Mouse (Mus musculus) ovary, postnatal 36 days (tissue): Measurements from ENCODE around the gene Fam78b.

Experiments used
- DNase-seq: peaks from one replicate; pipeline ENCODE4 v3.0.0; 2022; ENCODE audit warnings: low spot score, mixed read lengths

The Fam78b gene

GRCm38 (mm10) chr1:167094589-167095148 lies 93.5 kb downstream of the Fam78b start:
- DNase-seq = no peak

GRCm38 (mm10) chr1:167098741-167099140 lies 97.5 kb downstream of the Fam78b start:
- DNase-seq = no peak

- DNase-seq = no peak
Observed at GRCm38 (mm10) chr1:167102046-167102445, 100.8 kb downstream of the Fam78b start.

GRCm38 (mm10) chr1:167102566-167102965 lies 101.3 kb downstream of the Fam78b start:
- DNase-seq = no peak

- DNase-seq = no peak
Observed at GRCm38 (mm10) chr1:167104956-167105626, 103.9 kb downstream of the Fam78b start.

- no peak for DNase-seq
Observed at GRCm38 (mm10) chr1:167105916-167106315, 104.7 kb downstream of the Fam78b start.

- no peak for DNase-seq
Observed at GRCm38 (mm10) chr1:167108973-167109509, 107.8 kb downstream of the Fam78b start.

GRCm38 (mm10) chr1:167114363-167115050 lies 113.3 kb downstream of the Fam78b start:
- DNase-seq = no peak

- DNase-seq = no peak
Observed at GRCm38 (mm10) chr1:167115121-167115520, 113.9 kb downstream of the Fam78b start.

- no peak for DNase-seq
Observed at GRCm38 (mm10) chr1:167116733-167117132, 115.5 kb downstream of the Fam78b start.

GRCm38 (mm10) chr1:167118971-167119370 lies 117.8 kb downstream of the Fam78b start:
- no peak for DNase-seq

- no peak for DNase-seq
Observed at GRCm38 (mm10) chr1:167119439-167119838, 118.2 kb downstream of the Fam78b start.

GRCm38 (mm10) chr1:167122436-167122835 lies 121.2 kb downstream of the Fam78b start:
- DNase-seq = no peak

GRCm38 (mm10) chr1:167123551-167123950 lies 122.3 kb downstream of the Fam78b start:
- DNase-seq = no peak

GRCm38 (mm10) chr1:167125870-167126269 lies 124.7 kb downstream of the Fam78b start:
- DNase-seq = no peak

- DNase-seq = no peak
Observed at GRCm38 (mm10) chr1:167126292-167126691, 125.1 kb downstream of the Fam78b start.

- no peak for DNase-seq
Observed at GRCm38 (mm10) chr1:167135748-167136147, 134.5 kb downstream of the Fam78b start.
